Mouse (Mus musculus) left cerebral cortex, postnatal 10 days (tissue): ENCODE measurements around the gene Polg2. TPM values are rescaled to one million over a fixed set of nuclear protein-coding genes. Genes with fewer than 3 reads are reported as not detected.
A peak's percentile ranks its signal among the peaks of the same experiment; 100 is the strongest.
"Not testable (repeated sequence)": the region's sequence is repeated elsewhere in the genome, so short reads cannot be mapped to it uniquely, and the experiment has no call there.

ENCODE experiments used
- DNase-seq, 2 experiments: peaks; one replicate each; pipeline ENCODE4 v3.0.0; 2021 to 2022; ENCODE audit warnings: low spot score in 2 of 2, mixed read lengths in 1 of 2; ENCODE audit errors: extremely low spot score in 1 of 2
- intact Hi-C: fragments of 180-260 bp; cut with DNase I; formaldehyde crosslinking; loops from one replicate; pipeline ENCODE4 v1.15.1; 2025
- total RNA-seq, 2 experiments: library from RNA; stranded (reverse); gene quantifications; 2 replicates each; pipeline ENCODE4 v1.2.3; 2021

Polg2 gene
- total RNA-seq, 2 experiments from 2014 or later: 4.1 to 4.6 TPM

DNA sequence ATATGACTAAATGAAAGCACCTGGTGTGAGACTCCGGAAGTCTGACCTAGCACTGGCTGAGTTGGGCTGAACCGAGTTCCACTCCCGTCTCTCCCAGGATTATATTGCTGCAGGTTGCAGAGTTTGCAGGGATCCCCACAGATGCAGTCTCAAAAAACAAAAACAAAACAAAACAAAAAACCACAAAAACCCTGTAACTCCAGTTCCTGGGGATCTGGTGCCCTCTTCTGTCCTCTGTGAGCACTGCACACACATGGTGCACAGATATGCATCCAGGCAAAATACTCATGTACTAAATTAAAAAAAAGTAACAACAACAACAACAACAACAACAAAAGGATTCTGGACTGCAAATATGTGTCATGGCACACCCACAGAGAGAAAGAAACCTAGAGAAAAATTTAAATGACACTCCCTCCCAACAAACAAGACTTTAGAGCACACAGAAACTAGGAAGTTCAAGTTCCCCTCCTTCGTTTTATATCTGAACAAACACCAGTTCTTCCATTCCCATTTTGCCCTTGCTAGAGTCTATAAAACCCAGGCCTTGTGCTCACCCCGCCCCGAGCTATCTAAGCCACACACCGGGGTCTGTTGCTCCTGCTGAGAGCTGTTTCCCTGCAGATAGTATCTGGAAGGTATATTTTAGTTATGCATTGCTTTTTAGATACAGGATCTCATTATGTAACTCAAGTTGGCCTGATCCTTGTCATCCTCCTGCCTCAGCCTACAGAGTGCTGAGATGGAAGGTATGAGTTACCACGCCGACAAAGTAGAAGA, 9.0 kb downstream of the Polg2 start:
- intact Hi-C loops: no loop called here
- no peak for DNase-seq

DNA sequence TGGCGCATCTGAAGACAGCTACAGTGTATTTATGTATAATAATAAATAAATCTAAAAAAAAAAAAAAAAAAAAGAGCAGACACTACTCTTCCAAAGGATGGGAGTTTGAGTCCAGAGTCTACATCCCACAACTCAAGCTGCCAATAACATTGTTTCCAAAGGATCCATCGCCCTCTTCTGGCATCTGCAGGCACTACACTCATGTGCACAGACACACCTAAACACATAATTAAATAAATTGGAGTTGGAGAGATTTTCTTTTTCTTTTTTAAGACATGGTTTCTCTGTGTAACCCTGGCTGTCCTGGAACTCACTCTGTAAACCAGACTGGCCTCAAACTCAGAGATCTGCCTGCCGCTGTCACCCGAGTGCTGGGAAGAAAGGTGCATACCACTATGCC, 11.8 kb downstream of the Polg2 start:
- no peak for DNase-seq

DNA sequence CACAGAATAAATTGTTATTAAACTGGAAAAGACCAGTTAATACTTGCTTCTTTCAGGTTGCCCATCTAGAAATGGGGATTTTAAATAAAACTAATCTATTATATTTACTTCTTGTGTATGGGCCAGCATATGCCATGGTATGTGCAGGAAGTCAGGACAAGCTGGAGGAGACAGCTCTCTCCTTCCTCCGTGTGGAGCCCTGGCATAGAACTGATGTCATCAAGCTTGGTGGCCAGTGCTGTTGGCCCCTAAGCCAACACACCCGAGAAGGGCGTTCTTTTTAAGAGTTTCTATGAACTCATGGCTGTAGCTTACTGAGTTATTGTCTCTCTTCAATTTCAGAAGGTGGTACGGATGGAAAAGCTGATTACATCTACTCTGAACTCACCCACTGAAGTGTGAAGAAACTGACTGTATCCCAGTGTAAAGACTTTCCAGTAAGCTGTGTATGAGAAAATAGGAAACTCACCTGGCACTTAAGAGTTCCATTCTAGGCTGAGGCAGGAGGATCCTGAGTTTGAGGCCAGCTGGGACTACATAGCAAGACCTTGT, 12.7 kb downstream of the Polg2 start:
- DNase-seq: no peak
- intact Hi-C loops: no loop called here

More for the DNA sequence above, 11.8 kb downstream of the Polg2 start:
- intact Hi-C loops: no loop called here

DNA sequence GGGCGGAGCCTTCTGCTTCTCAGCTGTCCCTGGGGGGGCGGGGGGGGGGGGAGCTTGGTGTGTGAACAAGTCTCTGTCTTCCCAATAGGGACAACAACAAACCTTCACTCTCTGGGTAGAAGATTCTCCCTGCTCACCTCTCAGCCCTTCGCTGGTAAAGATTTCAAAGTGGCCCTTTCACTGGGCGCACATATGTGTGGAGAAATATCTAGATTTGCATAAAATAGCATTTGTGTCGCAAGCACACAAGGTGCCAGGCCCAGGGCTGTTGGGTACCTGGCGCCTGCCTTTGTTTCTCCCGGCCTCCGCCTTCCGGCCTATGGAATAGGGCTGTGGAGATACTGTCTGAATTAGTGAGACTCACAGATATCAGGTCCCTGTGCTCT, 16.5 kb downstream of the Polg2 start:
- intact Hi-C loops: no loop called here

DNA sequence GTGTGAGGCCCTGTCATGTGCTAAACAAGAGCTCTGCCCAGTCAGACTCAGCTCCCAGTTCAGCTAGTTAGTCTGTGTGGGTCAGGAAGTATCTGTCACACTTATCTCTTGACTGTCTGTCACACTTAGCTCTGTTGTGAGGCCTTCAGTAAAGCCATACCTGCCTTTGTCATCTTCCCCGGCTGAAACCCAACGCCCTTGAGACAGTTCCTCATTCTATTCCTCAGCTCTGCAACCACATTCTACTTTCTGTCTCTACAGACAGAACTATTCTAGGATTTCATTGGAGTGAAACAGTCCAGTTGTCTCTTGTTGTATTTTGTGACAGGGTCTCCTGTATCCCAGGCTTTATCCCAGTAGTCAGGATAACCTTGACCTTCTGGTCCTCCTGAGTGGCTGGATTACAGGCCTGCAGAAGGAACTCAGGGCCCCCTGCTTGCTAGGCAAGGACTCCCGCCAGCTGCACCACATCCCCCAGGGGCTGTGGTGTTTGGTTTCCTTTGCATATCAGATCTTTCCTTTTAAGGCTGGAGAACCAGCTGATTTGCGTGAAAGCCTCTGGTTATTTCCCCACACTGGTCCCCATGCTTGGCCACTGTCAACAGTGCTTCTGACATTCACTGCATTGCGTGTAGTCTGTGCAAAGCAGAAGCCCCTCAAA, 17.1 kb downstream of the Polg2 start:
- DNase-seq: peak in 1 of 2 experiments; percentile 41
- intact Hi-C loops: no loop called here

More for the DNA sequence above, 16.5 kb downstream of the Polg2 start:
- no peak for DNase-seq

DNA sequence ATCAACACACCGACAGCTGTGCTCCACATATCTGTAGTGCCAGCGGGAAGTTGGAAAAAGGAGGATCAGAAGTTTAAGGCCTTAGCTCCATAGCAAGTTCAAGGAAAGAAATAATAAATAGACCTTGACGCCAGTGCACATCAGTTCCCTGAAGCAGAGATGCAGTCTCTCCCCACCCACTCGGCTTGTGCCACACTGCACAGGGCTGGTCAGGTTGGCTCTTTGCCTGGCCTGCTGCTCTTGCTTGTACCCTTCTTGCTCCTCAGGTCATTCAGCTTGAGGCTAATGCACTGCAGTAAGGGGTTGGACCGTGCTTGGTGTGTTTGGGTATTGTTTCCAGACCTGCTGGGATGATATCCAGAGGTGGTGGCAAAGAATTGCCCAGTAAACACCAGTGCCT, 18.8 kb downstream of the Polg2 start:
- no peak for DNase-seq
- intact Hi-C loops: no loop called here

DNA sequence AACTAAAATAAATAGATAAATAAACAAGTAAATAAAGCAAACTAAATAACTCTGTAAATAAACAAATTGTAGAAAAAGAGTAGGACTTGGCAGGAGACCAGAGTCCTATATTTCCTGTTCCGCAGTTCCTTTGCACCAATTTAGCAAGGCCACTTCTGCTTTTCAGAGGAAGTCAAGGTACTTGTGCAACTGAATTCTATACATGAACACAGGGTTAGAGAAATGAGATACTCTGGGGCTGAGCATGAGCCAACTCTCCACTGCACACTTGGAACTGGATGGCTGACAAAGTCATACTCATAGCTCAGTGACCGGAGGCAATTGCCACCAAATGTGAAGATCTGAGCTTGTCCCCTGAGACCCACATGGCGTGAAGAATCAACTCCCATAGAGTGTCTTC, 20.3 kb downstream of the Polg2 start:
- no peak for DNase-seq
- intact Hi-C loops: no loop called here

DNA sequence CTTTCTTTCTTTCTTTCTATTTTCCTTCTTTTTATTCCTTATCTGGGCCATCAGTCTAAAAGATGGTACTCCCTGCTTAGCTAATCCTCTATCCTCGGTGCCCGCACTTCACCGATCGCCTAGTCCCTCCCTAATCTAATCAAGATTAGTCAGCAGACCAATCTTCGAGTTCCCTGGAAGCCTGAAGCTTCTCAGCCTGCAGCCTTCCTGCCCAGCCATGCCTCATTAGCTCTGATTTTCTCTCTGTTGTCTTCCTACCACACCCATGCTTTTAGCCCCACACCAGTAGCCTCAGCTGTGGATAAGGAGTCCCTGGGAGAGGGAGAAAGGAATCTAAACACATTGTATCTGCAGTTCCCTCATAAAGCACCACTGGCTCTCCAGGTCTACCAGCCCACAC, 23.8 kb downstream of the Polg2 start:
- DNase-seq: no peak
- intact Hi-C loops: no loop called here

DNA sequence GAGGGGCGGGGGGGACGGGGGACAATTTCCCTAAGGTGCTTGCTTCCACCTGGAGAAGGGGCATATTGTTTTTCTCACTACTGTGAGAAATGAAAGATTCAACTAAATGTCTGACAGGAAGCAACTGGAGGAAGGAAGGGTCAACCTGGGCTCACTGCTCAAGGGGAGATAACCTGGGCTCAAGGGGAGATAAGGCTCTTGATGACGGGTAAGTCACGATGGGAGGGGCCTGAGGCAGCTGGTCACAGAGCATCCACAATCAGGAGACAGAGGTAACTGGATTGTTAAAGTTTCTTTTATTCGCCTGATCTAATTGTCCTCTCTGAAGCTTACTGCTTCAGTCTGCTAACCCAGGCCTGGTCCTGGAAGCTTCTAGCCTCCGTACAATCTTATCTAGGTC, 26.0 kb downstream of the Polg2 start:
- intact Hi-C loops: no loop called here
- DNase-seq: no peak

DNA sequence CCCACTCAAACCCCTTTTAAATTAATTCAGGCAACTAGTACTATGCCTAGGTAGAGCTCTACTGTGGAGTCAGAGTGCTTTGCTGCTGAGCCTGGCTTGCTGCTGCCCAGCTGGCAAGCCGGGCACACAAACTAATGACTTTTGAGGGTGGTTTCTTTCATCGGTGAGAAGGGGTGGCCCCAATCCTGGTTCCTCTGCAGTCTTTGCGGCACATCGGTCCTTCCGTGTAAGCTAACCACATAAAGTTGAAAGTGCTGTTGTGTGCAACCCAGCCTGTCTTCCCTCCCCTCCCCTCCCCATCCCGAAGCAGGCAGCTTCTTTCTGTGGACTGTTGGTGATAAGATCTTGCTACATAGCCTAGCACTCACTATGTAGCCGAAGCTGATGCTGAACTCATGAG, 27.2 kb downstream of the Polg2 start:
- intact Hi-C loops: no loop called here
- DNase-seq: no peak

DNA sequence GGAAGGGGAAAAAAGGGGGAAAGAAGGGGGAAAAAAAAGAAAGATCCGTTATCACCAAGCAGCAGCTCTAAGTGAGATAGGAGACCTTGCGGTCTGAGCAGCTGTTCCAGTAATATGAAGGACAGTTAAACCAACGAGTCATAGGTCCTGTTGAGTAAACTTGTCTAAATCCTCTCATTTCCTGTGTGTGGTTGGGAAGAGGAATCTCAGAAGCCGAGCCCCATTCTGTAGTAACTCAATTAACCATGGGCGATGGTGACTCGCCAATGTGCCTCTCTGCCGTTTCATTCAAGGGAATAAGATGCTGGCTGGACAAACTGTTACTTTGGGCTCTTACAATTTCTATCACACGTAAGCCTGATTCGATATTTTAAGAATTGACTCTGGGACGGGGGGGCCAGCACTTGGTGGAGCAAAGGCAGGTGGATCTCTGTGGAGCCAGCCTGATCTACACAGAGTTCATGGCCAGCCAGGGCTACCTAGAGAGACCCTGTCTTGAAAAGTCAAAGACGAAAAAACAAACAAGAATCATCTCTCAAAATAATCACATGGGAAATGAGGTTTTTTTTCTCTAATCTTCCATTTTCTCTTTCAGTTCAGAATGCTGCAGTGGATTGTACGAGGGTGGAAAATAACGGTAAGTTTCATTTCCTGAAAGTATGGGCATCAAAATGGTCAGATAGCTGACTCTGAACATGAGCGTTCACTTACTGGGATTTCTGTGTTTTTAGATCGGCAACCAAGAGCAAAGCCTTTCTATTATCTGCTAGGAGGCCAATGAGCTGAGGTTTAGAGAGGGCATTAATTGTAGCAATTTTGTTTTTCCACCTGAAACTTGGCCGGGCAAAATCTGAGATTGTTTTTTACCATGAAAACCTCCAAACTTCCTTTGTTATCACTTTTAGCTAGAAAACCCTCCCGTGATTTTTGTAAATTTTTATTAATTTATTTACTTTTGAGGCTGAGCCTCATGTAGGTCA, 28.0 kb downstream of the Polg2 start, which contains the start of gene Milr1:
Gene Milr1 (plus strand): TSS at position 188 of the 980 bp plus-strand sequence.
- DNase-seq: no peak
- intact Hi-C loops: no loop called here

DNA sequence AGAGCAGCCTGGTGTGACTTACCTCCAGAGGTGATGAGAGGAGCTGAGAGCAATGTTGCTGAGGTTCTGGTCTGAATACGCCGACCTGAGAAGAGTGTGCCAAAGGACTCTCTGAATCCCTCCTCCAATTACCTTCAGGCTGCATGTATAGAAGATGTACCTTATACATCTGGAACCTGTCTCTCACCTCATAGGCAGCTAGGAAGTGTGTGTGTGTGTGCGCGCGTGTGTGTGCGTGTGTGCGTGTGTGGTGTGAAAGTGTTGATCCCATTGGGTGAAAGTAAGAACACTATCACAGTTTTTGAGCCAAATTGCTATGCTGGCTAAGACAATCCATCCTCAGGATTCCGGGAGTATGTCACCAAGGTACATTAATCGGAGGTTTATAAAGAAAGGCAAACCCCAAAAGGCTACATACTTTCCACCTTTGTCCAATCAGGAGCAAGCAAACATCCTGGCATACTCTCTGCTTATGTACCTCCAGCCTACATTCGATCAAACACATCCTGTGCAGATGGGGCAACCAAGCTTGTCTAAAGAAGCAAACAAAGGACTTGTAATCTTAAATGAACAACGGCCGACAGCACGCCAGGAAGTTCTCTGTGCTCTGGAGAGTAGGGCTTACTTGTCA, 29.1 kb downstream of the Polg2 start, which contains the start of gene Pecam1:
Gene Pecam1 (minus strand): TSS at position 508 of the 631 bp plus-strand sequence.
- no peak for DNase-seq
- intact Hi-C loops: no loop called here

DNA sequence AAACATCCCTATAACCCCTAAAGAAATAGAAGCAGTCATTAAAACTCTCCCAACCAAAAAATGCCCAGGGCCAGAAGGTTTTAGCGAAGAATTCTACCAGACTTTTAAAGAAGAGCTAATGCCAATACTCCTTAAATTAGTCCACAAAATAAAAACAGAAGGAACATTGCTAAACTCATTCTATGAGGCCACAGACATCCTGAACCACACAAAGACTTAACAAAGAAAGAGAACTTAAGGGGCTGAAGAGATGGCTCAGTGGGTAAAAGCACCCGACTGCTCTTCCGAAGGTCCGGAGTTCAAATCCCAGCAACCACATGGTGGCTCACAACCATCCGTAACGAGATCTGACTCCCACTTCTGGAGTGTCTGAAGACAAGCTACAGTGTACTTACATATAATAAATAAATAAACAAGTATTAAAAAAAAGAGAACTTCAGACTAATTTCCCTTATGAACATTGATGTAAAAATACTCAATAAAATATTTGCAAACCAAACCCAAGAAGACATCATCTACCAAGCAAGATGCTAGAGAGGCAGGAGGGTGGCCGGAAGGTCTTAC, 29.7 kb downstream of the Polg2 start:
- intact Hi-C loops: loop anchor here (10.0 kb wide), 1 partner anchor 255 kb away; no protein-coding TSS in a partner anchor
- DNase-seq: not testable (repeated sequence)

DNA sequence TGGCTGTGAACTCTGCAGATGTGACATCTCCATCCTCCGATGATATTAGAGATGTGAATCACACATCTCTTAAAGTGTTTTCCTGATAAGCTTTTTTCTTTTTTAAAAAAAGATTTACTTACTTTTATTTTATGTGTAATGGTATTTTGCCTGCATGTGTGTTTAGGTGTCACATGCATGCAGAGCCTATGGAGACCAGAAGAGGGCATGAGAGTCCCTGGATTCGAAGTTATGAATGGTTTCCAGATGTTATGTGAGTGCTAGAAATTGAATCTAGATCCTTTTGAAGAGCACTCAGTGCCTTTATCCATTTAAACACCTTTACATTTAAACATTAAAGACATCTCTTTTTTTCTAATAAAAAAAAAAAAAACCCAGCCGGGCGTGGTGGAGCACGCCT, 34.4 kb downstream of the Polg2 start:
- intact Hi-C loops: loop anchor here (5.0 to 10.0 kb wide), 2 partner anchors 250 to 328 kb away; no protein-coding TSS in a partner anchor

DNA sequence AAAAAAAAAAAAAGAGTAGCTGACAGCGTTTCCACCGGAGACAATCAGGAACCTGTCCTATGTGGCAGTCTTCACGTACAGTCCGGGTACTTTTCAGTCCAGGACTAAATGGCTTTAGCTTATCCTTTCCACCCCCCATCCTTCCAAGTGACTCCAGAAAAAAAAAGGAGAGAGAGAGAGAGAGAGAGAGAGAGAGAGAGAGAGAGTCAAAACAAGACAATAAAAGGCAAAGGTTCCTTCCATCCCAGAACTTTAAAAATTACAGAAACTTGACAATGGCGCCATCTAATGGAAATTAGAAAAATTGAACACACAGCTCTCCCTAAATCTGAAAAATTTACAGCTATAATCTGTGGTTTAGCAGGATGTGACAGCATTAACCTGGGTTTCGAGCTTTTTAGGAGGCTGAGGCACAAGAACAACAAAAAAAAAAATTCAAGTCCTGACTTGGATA, 36.9 kb downstream of the Polg2 start:
- no peak for DNase-seq
- intact Hi-C loops: loop anchor here (5.0 to 10.0 kb wide), 2 partner anchors 248 to 325 kb away; no protein-coding TSS in a partner anchor

More for the DNA sequence above, 34.4 kb downstream of the Polg2 start:
- DNase-seq: no peak

DNA sequence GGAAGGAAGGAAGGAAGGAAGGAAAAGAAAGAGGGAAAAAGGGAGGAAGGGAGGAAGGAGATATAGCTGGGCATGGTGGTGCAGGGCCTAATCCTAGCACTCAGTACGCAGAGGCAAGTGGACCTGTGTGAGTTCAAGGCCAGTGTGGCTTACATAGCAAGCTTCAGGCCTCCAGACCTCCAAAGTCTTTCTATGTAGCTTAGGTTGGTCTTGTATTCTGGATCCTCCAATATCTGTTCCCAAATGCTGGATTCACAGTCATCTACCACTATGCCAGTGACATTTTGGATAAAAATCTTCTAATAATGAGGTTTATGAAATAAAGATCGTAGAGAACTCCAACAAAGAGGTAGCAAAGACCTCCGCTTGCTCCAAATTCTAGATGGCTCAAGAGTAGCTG, 37.5 kb downstream of the Polg2 start:
- DNase-seq: no peak
- intact Hi-C loops: loop anchor here (5.0 to 10.0 kb wide), 2 partner anchors 247 to 325 kb away; no protein-coding TSS in a partner anchor

DNA sequence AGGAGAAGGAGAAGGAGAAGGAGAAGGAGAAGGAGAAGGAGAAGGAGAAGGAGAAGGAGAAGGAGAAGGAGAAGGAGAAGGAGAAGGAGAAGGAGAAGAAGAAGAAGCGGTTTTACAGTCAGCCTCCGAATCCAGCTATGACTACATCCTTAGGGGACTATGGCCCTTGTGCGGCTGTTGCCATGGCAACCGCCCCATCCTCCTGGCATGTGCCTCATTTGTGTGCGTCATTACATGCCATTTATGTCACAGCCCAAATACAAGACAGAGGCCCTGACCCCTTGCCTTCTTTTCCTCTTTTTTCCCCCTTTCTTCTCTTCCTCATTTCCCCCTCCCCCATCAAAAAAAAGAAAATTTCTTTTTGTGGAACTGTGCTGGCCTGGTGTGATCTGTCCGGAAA, 38.1 kb downstream of the Polg2 start:
- peak in 1 of 2 experiments; percentile 58 for DNase-seq
- intact Hi-C loops: loop anchor here (5.0 to 10.0 kb wide), 2 partner anchors 246 to 324 kb away; no protein-coding TSS in a partner anchor
